Mouse (Mus musculus) liver, embryonic 11.5 days (tissue): ENCODE measurements at regions not wholly inside any gene's neighbourhood (a gene's known extent, or its start where the extent isn't known, plus 50 kb on each side); places are given as distances from the start of the nearest gene placed in this dataset.

Experiments
- ATAC-seq: fragments of 200-750 bp; cut with Nextera tagmentation; replicated peaks from 2 replicates; pipeline ENCODE4 v1.8.0; 2017; ENCODE audit warnings: moderate number of reproducible peaks, mild to moderate bottlenecking, moderate TSS enrichment, moderate library complexity; ENCODE audit not compliant: low FRiP score
- DNase-seq: peaks from one replicate; pipeline ENCODE4 v3.0.0-alpha.2; 2017; ENCODE audit warnings: low spot score
- H3K27ac ChIP-seq: fragments of 300-500 bp; sonication (generic); 2 replicates; pipeline ENCODE4 v1.5.1; 2014; ENCODE audit warnings: mild to moderate bottlenecking, low read depth, low read length, control low read depth
- H3K27me3 ChIP-seq: fragments of 300-500 bp; sonication (generic); replicated peaks from 2 replicates; pipeline ENCODE4 v1.6.1; 2014; ENCODE audit warnings: low read length, mixed read lengths; ENCODE audit not compliant: control insufficient read depth, insufficient read depth
- H3K36me3 ChIP-seq: fragments of 300-500 bp; sonication (generic); 2 replicates; pipeline ENCODE4 v1.6.1; 2014; ENCODE audit warnings: mild to moderate bottlenecking, low read length, moderate library complexity, mixed read lengths; ENCODE audit not compliant: control insufficient read depth, insufficient read depth
- H3K4me1 ChIP-seq: fragments of 300-500 bp; sonication (generic); replicated peaks from 2 replicates; pipeline ENCODE4 v1.6.1; 2014; ENCODE audit warnings: low read length, mixed read lengths; ENCODE audit not compliant: control insufficient read depth, insufficient read depth
- H3K4me2 ChIP-seq: fragments of 300-500 bp; sonication (generic); 2 replicates; pipeline ENCODE4 v1.6.1; 2014; ENCODE audit warnings: mild to moderate bottlenecking, control low read depth, moderate library complexity
- H3K4me3 ChIP-seq: fragments of 300-500 bp; sonication (generic); 2 replicates; pipeline ENCODE4 v1.5.1; 2014; ENCODE audit warnings: low read depth, low read length, control low read depth
- H3K9ac ChIP-seq: fragments of 300-500 bp; sonication (generic); 2 replicates; pipeline ENCODE4 v1.6.1; 2014; ENCODE audit warnings: low read depth, low read length, control low read depth
- H3K9me3 ChIP-seq: fragments of 300-500 bp; sonication (generic); 2 replicates; pipeline ENCODE4 v1.6.1; 2016; ENCODE audit warnings: low read length, inconsistent platforms, mixed read lengths; ENCODE audit not compliant: control insufficient read depth
- WGBS: fragments of 180-500 bp; shearing (Covaris S2); extraction: QIAGEN DNeasy Blood & Tissue Kit; methylation state at CpG from one replicate; pipeline ENCODE4 v1.1.7; 2014; 5-methylcytosine and 5-hydroxymethylcytosine counted together

- ATAC-seq (no peak), DNase-seq (no peak)
- Histone ChIP-seq H3K27ac (no peak overlapping the region), H3K4me2 (no peak overlapping the region), H3K4me3 (no peak overlapping the region), H3K9me3 (no peaks in the 10 kb centered on the region), H3K4me1 (no peaks in the 10 kb centered on the region), H3K36me3 (no peaks in the 10 kb centered on the region), H3K9ac (no peak overlapping the region), H3K27me3 (no peaks in the 10 kb centered on the region)
- WGBS, result 82% methylated on average over 9 of the region's 9 CpGs
Measured at GRCm38 (mm10) chr11:110880971-110881370, 86.9 kb upstream of the Kcnj16 start.

- H3K4me1 ChIP-seq, result no peaks in the 10 kb centered on the region
- ATAC-seq, result no peak
- H3K36me3 ChIP-seq, result no peaks in the 10 kb centered on the region
- no peak for DNase-seq
- H3K9ac ChIP-seq, result no peak overlapping the region
- H3K27me3 ChIP-seq, result no peaks in the 10 kb centered on the region
- H3K4me3 ChIP-seq, result no peak overlapping the region
- no peak overlapping the region for H3K4me2 ChIP-seq
- 84% methylated on average over 3 of the region's 3 CpGs for WGBS
- no peaks in the 10 kb centered on the region for H3K9me3 ChIP-seq
- H3K27ac ChIP-seq, result no peak overlapping the region
Measured at GRCm38 (mm10) chr11:110889354-110890151, 78.3 kb upstream of the Kcnj16 start.

- H3K36me3 ChIP-seq, result no peaks in the 10 kb centered on the region
- no peak for DNase-seq
- H3K9ac ChIP-seq, result no peak overlapping the region
- H3K4me1 ChIP-seq, result no peaks in the 10 kb centered on the region
- H3K4me2 ChIP-seq, result no peak overlapping the region
- no peaks in the 10 kb centered on the region for H3K9me3 ChIP-seq
- no peak for ATAC-seq
- H3K4me3 ChIP-seq, result no peak overlapping the region
- no peak overlapping the region for H3K27ac ChIP-seq
- WGBS, result 69% methylated on average over 3 of the region's 3 CpGs
- H3K27me3 ChIP-seq, result no peaks in the 10 kb centered on the region
Measured at GRCm38 (mm10) chr11:110890411-110890810, 77.4 kb upstream of the Kcnj16 start.

- ATAC-seq, result no peak
- WGBS, result 71% methylated on average over 6 of the region's 6 CpGs
- Histone ChIP-seq H3K27me3 (no peaks in the 10 kb centered on the region), H3K9me3 (no peaks in the 10 kb centered on the region), H3K36me3 (no peaks in the 10 kb centered on the region), H3K4me3 (no peak overlapping the region), H3K27ac (no peak overlapping the region), H3K4me1 (no peaks in the 10 kb centered on the region), H3K4me2 (no peak overlapping the region), H3K9ac (no peak overlapping the region)
- no peak for DNase-seq
Measured at GRCm38 (mm10) chr11:110902918-110903317, 64.9 kb upstream of the Kcnj16 start.
